Comparison of ENCODE assay signal across 8 mouse cellular contexts in genomic region chr17:31693330-31694022, GRCm38 (mm10). TPM values are rescaled to one million over a fixed set of nuclear protein-coding genes. Genes with fewer than 3 reads are reported as not detected.
DNase-seq lines count a peak whose midpoint lies in the region; ATAC-seq lines count a peak whose summit lies in the region.

No protein-coding gene starts in this region.

- H3K36me3 ChIP-seq in midbrain, embryonic 12.5 days = no peaks in the 10 kb centered on the region

- peak overlapping the region; percentile 46 for H3K4me2 ChIP-seq in midbrain, embryonic 12.5 days (replicated peaks)

- H3K27ac ChIP-seq in midbrain, embryonic 12.5 days (replicated peaks) = no peak overlapping the region

- H3K27me3 ChIP-seq in midbrain, embryonic 12.5 days = no peaks in the 10 kb centered on the region; the same call in 1 of the 2 replicates

- H3K9me3 ChIP-seq in midbrain, embryonic 12.5 days = no peaks in the 10 kb centered on the region

- WGBS in midbrain, embryonic 12.5 days = 7% methylated on average over 20 of the region's 20 CpGs

- no peak overlapping the region for H3K4me3 ChIP-seq in midbrain, embryonic 12.5 days

- peaks cover 16% of the 10 kb centered on the region for H3K4me1 ChIP-seq in midbrain, embryonic 12.5 days

- peak; percentile 82 for DNase-seq in adipocyte (ENCODE audit: low spot score)
- peak; percentile 83 for DNase-seq in embryo, embryonic 10.5 days (ENCODE audit: low spot score)
- DNase-seq in kidney, adult 11 months = peak; percentile 62
- DNase-seq in left cerebral cortex, postnatal 4 days = peak; percentile 71
- peak; percentile 71 for DNase-seq in skeletal muscle tissue, adult 2 months (ENCODE audit: low read depth, low spot score)

- no peak overlapping the region for H3K9ac ChIP-seq in midbrain, embryonic 12.5 days (replicated peaks)

- intact Hi-C loops in left cerebral cortex, postnatal 4 days (cut with DNase I) = no loop called here

- peak; percentile 58 for ATAC-seq in granulocyte monocyte progenitor cell, adult 5-6 weeks (replicated peaks; ENCODE audit: poor library complexity, severe bottlenecking)
- peak; percentile 60; the same call in 1 of the 2 replicates for ATAC-seq in midbrain, embryonic 12.5 days (ENCODE audit: low FRiP score, low read depth)
- ATAC-seq in erythroblast, adult 5-6 weeks (replicated peaks; ENCODE audit: low FRiP score, poor library complexity, severe bottlenecking) = no peak; the same call in 1 of the 2 replicates

RNA-seq across cellular contexts. Expression of gene Cryaa, which starts 15.9 kb away (rescaled TPM):
- total RNA-seq in granulocyte monocyte progenitor cell, adult 5-6 weeks (2014; fragmentation: Nextera tagmentation) = not detected in 2 replicates
- total RNA-seq in granulocyte monocyte progenitor cell, adult 5-6 weeks (2017) = not detected in 2 replicates
- under 1 TPM; 0.36 to 0.38 TPM for total RNA-seq in left cerebral cortex, postnatal 4 days (2021)
- 0.18 TPM in 1 of 2 replicates, not detected in the other for polyA plus RNA-seq in midbrain, embryonic 12.5 days (2016; fragmentation: Nextera tagmentation; extraction: Ambion mirVana)
- total RNA-seq in erythroblast, adult 5-6 weeks (2015; ENCODE audit: low replicate concordance) = not detected in 2 replicates
- not detected in 2 replicates for total RNA-seq in erythroblast, adult 5-6 weeks (2017; ENCODE audit: low replicate concordance)

RNA-seq across cellular contexts. Expression of gene U2af1, which starts 34.8 kb away (rescaled TPM):
- 116 and 155 TPM in 2 replicates for total RNA-seq in granulocyte monocyte progenitor cell, adult 5-6 weeks (2014; fragmentation: Nextera tagmentation)
- total RNA-seq in granulocyte monocyte progenitor cell, adult 5-6 weeks (2017) = 250 and 287 TPM in 2 replicates
- total RNA-seq in left cerebral cortex, postnatal 4 days (2021) = 100 to 1,000 TPM; 183 to 186 TPM
- polyA plus RNA-seq in midbrain, embryonic 12.5 days (2016; fragmentation: Nextera tagmentation; extraction: Ambion mirVana) = 325 TPM in 2 replicates
- total RNA-seq in erythroblast, adult 5-6 weeks (2015; ENCODE audit: low replicate concordance) = 13.0 and 21.9 TPM in 2 replicates
- total RNA-seq in erythroblast, adult 5-6 weeks (2017; ENCODE audit: low replicate concordance) = 69.0 and 110 TPM in 2 replicates

RNA-seq across cellular contexts. Expression of gene Cbs, which starts 56.4 kb away (rescaled TPM):
- total RNA-seq in granulocyte monocyte progenitor cell, adult 5-6 weeks (2014; fragmentation: Nextera tagmentation) = 0.28 and 4.8 TPM in 2 replicates
- 0.57 and 0.99 TPM in 2 replicates for total RNA-seq in granulocyte monocyte progenitor cell, adult 5-6 weeks (2017)
- total RNA-seq in left cerebral cortex, postnatal 4 days (2021) = 10 to 100 TPM; 37.3 to 44.2 TPM
- polyA plus RNA-seq in midbrain, embryonic 12.5 days (2016; fragmentation: Nextera tagmentation; extraction: Ambion mirVana) = 1.2 and 1.3 TPM in 2 replicates
- not detected in 2 replicates for total RNA-seq in erythroblast, adult 5-6 weeks (2015; ENCODE audit: low replicate concordance)
- total RNA-seq in erythroblast, adult 5-6 weeks (2017; ENCODE audit: low replicate concordance) = not detected in 2 replicates

Comparison
In these comparisons a context has a peak if more than half of its experiments do, and no peak if none do; other contexts are left out.
1. RNA of gene Cbs, which starts 56.4 kb away (total RNA-seq): 37.3 to 44.2 TPM in left cerebral cortex, postnatal 4 days; 0.28 to 4.8 TPM in granulocyte monocyte progenitor cell, adult 5-6 weeks and not detected in erythroblast, adult 5-6 weeks; every median in the first group is over 4 times any median in the second.
2. Peak in every context shown above with its lines, with median percentiles within 50 percentile points of each other: DNase-seq.